Mouse (Mus musculus) layer of hippocampus, postnatal 36 days (tissue): ENCODE measurements around the gene 2310022A10Rik. TPM values are rescaled to one million over a fixed set of nuclear protein-coding genes. Genes with fewer than 3 reads are reported as not detected.

Source experiments
- DNase-seq, 2 experiments: peaks; one replicate each; pipeline ENCODE4 v3.0.0; 2022
- total RNA-seq, 2 experiments: library from RNA; stranded (reverse); gene quantifications; 2 replicates each; pipeline ENCODE4 v1.2.3; 2021

Gene 2310022A10Rik
- total RNA-seq, 2 experiments from 2014 or later: 27.2 to 28.8 TPM

DNA sequence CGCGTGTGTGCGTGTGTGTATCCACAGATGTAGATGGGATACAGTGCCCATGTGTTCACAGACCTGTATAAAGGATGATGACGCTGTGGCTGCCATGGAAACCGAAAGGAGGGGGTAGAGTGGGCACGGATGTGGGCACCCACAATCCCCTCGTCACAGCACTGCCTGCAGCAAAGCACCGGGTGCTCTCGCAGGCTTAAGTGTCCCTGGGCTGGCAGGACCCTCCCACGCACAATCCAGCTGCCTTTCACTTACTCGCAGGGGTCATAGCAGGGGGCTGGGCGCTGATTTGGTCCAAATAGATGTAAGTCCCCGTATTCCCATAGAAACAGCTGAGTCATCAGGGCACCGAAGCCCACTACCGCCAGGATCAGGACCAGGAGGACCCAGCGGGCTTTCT, 11.6 kb upstream of the 2310022A10Rik start:
- DNase-seq: peak; percentile 82 to 85

DNA sequence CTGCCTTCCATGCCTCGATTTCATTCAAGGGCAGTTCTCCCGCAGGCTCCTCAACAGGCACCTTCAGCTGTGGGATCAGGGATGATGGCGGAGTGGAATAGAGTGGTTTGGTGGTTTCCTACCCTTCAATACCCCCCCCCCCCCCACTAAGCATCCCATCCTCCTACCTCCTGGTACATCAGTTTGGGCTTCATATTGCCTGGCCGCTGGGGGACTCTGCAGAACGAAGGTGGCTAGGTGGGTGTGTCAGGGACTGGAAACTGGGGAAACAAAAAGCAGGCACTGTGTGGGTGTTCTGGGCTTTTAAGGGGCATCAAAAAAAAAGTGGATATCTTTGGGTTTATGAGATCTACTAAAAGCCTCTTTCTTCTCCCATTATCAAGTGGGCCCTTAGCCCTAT, 11.1 kb upstream of the 2310022A10Rik start:
- DNase-seq: no peak

DNA sequence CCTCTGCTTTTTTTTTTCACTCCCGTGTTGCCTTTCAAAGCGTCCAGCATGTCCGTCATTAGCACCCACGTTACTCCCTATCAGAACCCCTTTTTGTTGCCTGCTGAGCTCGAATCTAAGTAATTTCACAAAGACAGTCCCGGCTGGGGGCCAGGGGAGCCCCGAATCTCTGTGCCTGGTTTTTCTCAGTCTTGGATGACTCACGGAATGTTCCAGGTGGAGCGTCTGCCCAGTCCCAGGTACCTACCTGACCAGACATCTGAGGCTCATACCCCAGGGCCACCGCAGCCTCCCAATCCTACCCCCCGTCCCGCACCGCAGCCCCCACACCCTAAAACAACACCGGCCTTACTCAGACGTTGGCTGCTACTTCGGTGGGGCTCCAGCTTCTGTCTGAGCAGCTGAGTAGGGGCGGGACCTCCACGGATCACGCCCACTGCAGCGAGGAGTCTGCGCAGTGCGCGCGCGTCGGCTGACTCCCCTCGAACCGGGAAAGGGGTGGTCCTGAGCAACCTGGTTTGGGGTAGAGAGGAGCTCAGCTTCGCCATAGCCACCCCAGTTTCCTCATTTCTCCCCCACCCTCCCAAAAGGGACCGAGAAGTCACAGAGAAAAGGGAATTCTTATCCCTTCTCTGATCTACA, 10.5 kb upstream of the 2310022A10Rik start:
- peak; percentile 91 for DNase-seq

DNA sequence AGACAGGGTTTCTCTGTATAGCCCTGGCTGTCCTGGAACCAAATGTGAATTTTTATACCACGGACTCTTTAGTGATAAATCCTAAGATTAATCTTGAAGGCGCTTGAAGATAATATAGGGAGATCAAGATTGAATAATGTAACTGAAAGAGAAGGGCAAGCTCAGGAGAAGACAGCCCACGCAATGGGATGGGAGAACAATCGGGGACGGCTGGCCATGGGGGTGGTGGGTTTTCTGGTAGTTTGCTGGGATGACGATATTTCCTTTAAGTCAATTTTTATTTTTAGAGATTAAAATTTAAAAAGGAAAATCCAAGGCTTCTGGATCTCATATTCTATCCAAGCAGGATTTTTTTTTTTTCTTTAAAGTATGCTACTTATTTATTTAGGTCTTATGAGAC, 10.0 kb upstream of the 2310022A10Rik start:
- DNase-seq: no peak

DNA sequence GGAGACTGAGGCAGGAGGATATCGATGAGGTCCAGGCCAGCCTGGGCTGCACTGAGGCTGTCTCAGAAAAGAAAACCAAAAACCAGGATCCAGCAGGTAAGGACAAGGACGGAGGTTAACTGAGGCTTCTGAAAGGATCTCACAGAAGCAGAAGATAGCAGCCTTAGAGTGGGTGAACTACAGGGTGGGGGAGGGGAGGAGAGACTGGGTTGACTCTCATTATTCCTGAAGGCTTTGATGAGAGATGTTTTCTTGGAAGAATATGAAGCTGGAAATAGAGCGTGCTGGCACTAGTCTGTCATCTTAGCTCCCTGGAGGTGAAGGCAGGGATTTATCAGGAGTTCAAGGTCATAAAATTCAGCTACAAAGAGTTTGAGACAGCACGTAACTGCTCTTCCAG, 9.2 kb upstream of the 2310022A10Rik start:
- no peak for DNase-seq

DNA sequence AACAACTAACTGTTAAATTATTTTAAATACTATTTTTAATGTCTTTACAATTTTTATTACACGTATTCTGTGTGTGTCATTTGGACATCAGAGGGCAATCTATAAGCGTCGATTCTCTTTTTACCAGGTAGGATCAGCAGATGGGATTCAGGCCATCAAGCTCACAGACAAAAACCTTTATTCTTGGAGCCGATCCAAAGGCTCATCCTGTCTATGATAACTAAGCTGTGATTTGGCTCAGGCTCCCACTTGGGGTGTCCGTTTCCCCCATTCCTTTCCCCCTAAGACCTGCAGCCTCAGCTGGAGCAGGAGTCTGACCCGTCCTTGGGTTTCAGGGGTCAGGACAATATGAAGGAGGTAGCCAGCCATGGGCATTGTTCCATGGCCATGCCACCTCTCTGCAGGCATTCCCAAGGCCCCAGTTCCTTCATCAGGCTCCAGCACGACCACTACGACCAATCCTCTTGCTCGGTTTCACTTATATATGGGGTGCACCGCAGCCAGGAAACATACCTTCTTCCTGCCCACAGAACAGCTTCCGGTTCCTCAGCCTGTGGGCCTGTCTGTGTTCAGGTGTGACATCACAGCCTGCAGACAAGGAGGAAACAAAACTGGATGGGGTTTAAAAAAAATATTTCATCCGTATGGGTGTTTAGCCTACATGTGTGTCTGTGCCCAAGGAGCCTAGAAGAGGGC, 8.2 kb upstream of the 2310022A10Rik start:
- DNase-seq: no peak

DNA sequence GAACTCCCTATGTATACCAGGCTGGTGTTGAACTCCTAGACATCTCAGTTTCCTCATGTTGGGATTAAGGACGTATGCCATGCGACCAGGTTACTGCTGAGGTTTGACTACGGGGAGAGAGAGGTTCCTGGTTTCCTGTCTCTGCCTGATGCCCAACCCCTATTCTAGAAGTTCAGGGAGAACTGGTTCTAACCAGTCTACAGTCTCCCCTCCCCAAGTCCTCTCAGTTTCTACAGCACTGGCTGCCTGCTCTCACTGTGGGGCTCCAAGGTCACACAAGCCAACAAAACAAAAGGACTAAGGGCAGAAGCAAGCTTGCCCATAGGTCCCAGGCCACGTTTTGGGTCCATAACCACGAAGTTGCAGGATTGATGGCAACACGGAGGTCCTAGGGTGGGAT, 3.4 kb upstream of the 2310022A10Rik start:
- no peak for DNase-seq

DNA sequence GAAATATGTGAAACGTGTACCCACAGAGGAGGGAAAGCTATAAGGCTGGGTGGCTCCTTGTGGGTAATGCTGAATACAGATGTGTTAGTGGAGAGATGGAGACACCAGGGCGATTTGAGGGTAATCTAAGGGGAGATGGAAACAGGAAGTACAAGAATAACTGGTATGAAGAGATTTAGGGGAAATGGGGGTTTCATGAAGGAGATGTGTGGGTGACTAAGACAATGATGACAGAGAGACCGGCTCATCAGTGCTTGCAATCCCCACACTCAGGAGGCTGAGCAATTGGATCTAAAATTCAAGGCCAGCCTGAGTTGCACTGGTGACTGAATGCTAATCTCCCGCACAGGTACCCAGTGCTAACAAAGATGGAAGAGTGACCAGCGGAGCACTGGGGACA, 963 bp upstream of the 2310022A10Rik start:
- DNase-seq: no peak

DNA sequence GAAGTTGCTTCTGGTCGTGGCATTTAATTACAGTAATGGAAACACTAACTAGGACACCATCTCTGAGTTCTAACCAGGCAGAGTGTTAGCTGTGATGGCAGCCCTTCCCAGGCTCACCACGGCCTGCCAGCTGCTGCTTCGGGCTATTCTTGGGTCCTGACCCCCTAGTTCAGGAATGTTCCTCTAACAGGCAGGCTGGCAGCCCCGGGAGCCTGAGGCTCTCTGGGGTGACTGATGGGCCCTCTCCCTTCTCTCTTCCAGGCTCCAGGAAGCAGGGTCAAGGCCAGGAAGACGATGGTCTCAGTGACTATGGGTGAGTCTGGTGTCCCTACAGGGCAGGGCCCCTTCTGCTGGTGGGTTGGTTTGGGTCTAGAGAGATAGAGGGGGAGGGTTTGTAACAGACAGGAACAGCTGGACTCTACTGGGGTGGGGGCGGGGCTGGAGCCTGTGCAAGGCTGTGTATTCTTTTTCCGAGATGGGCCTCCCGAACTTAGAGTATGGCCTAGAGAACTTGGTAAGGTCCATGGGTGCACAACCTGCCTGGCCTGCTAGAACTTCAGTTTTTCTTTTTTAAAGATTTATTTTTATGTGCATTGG, 7.4 kb downstream of the 2310022A10Rik start:
- no peak for DNase-seq

DNA sequence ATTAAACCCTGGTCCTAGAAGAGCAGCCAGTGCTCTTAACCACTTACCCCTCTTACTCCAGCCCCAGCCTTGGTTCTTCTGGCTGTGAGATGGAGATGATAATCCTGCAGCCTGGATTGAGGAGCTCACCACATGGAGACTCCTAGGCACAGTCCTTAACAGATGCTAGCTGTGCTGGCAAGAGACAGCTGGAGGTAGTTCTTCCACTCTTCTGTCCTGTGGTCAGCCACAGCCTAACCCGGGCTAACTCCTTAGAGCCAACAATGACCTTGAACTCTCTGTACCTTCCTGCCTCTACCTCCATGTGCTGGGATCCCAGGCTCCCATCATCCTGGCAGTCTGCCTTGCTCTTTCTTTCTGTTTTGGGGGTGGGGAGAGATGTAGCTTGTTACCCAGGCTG, 7.9 kb downstream of the 2310022A10Rik start:
- DNase-seq: no peak

DNA sequence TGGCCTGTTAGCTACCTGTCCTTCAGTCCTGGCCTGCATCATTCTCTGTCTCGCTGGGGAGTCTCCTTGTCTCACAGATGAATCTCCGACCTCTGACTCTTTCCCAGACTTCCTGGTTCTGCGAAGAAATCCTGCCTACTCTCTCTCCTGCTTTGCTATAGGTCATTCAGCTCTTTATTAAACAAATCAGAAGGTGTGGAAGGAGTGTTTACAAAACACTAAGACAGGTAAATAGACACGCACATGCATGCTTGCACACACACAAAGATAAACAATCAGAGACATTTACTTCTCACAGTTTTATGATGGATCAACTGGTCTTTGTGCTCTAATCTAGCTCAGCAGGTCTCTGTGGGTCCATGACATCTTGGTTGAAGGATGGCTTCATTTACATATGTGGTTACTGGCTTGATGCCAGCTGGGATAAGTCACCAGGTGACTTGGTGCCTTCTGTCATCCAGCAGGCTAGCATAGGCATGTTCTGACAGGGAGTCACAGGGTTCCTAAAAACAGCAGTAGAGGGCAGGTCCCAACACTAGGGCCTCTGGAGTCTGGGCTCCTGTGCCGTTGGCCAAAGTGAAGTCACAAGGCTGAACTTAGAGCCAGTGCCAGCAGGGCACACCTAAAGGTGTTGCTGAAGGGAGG, 16.7 kb downstream of the 2310022A10Rik start:
- no peak for DNase-seq

DNA sequence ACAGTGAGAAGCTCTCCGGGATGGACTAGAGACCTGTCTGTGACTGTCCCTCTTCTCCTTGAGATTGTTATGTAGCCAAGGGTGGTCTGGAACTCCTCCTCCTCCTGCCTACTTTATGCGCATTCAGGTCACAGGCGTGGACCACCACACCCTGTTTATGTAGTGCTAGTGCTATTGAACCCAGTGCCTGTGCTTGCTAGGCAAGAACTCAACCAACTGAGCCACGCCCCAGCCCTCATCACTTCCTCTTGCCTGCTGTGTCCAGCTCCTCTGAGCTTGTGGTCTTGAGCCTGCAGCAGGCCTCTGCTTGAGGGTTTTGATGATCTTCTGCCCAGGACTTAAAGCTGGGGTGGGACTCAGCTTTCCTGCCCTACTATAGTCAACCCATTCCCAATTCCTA, 19.1 kb downstream of the 2310022A10Rik start:
- DNase-seq: no peak

DNA sequence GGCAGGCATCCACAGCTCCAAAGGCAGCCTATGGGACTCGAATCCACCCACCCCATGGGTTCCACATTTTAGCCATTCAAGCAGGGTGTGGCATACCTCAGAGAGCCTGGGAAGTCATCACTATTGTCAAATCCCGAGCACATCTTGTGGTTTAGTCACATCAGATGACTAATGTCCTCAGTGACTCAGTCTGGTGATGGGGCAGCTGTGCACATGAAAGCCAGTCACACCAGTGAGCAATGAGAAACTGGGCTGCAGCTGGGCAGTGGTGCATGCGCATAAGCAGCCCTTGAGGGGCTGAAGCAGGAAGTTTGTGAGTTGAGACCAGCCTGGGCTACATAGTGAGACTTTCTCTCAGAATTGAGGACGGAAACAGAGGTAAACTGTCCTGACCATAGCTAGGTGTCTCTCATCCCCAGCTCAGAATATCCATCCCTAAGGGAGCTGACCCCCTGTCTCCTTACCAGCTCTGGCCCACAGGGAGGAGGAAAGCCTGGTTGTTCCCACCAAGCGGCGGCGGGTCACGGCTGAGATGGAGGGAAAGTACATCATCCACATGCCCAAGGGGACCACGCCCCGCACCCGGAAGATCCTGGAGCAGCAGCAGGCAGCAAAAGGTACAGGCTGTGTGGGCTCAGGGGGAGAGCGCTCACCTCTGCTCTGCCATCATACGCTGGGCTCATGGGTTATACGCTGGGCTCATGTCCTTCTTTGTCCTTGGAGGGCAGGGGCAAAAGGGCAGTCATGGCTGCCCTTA, 21.3 kb downstream of the 2310022A10Rik start:
- no peak for DNase-seq

DNA sequence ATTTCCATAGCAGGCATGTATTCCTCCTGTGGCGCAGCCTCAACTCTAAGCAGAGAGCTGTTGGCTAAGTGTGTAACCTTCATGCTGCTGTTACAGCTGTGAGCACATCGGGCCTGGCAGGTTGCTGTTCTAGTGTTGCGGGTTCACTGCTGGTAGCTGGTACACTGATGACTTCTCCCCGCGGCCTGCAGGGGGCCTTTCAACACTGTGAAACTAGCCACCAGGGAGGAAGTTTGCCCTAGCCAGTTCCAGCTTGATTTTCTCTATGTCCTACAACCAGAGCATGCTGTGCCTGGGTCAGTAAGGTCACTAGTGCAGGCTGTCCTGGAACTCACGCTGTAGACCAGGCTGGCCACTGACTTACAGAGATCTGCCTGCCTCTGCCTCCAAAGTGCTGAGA, 23.9 kb downstream of the 2310022A10Rik start:
- no peak for DNase-seq

DNA sequence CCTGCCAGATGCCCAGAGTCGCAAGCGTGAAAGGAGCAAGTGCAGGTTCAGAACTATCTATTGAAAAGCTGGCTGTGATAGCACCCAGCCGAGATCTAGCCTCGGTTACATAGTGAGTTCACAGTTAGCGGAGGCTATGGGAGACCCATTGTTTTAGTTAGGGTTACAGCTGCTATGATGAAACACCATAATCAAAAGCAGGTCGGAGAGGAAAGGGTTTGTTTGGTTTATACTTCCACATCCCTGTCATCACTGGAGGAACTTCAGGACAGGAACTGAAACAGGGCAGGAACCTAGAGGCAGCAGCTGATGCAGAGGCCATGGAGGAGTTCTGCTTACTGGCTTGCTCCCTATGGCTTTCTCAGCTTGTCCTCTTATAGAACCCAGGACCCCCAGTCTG, 24.6 kb downstream of the 2310022A10Rik start:
- no peak for DNase-seq

DNA sequence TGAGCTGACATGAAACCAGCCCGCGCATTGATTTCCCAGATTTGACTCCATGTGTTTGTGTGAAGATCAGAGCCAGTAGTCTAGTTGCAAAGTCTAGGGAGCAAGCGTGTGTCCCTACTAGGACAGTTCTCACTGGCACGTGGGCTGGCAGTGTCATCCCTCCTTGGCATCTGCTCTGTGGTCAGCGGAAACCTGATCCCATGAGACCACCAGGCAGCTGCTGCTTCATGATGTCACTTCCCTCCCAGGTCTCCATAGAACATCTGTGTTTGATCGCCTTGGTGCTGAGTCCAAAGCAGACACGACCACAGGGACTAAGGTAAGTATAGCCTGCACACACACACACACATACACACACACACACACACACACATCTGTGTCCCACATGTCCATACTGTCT, 25.4 kb downstream of the 2310022A10Rik start:
- no peak for DNase-seq

DNA sequence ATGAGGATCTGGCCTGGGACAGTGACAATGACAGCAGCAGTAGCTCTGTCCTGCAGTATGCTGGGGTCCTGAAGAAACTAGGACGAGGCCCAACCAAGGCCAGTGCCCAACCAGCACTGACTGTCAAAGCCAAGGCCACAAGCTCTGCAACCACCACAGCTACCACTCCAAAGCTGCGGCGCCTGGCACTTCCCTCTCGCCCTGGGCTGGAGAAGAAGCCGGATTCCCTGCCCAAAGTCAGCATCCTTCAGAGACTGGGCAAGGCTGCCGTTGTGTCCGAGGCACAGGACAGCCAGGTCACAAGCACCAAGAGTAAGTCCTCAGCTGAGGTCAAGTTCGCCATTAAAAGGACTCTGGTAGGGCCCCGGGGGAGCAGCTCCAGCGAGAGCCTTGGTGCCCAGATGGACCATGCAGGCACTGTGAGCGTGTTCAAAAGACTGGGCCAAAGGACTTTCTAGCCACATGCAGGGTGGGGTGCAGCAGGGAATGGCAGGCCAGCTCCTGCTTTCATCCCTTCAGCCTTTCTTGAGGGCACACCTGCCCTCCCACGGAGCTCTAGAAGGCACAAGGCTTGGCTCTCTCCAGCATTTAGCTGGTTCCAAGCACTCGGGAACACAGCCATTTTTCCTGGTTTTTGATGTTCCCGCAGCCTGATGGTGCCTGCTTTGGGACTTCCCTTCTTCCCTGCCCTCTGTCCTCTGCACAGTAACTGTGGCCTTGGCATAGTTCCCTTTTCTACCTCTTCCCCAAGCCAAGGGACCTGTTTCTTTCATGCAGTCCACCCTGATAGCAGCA, 27.5 kb downstream of the 2310022A10Rik start:
- DNase-seq: no peak

DNA sequence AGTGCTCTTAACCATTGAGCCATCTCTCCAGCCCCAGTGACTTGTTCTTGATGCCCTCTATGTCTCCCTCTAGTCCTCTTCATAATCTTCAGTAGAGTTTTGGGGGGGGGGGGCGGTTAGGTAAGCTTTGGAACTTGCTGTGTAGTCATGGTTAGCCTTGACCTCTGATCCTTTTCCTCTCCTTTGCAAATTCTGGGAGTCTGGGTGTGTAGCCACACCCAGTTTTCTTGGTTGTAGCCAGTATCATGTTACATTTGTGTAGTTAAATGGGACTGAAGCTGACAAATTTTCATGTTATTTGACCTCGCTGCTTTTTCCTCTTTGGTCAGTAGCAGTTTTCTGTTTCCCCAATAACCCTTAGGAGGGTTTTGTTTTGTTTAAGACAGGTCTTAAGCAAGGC, 33.8 kb downstream of the 2310022A10Rik start:
- DNase-seq: no peak

DNA sequence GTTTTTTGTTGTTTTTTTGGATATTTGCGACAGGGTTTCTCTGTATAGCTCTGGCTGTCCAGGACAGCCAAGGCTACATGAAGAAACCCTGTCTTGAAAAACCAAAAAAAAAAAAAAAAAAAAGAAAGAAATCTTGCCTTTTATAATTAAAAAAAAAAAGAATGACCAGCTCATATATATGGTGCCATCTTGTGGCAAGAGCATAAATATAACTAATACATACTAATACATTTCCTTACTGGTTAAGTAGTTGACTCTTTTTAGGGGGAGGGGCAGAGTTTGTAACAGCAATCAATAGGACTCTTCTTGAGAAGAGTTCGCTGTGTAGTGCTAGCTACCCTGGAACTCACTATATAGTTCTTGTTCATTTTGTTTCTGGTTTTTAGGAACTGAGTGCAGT, 34.7 kb downstream of the 2310022A10Rik start:
- DNase-seq: no peak

DNA sequence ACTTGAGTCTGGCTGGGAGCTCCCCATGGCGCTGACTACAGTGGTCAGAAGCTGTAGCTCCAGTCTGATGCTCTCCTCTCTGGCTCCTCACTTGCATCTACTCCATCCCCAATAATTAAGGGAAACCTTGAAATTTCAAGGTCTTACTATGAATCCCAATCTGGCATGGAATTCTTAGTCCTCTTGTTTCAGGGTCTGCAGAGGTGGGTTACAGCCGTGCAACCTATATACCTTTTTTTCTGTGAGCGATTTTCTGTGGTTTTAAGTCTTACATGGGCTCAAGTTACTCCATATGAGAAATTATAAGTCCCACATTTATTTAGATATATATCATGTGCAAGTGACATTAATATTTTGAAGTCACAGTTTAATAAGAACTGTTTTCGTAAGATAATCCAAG, 37.1 kb downstream of the 2310022A10Rik start:
- DNase-seq: no peak

DNA sequence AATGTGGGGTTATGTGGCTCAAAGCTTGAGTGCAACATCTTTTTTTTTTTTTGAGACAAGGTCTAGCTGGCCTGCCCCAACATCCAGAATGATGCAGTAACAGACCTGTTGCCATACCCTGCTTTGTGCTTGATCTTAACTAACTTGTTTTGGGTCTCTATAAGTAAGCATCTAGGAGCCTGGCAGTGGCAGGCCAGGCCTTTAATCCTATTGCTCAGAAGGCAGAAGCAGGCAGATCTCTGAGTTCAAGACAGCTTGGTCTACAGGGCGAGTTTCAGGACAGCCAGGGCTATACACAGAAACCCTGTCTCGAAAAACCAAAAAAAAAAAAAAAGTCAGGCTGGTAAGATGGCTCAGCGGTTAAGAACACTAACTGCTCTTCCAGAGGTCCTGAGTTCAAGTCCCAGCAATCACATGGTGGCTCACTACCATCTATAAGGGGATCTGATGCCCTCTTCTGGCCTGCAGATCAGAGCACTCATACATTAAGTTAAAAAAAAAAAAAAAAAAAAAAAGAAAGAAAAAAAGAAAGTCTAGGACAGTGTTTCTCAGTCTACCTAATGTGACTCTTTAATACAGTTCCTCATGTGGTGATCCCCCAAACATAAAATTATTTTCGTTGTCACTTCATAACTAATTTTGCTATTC, 37.7 kb downstream of the 2310022A10Rik start:
- DNase-seq: no peak
